In the genomic region with DNA sequence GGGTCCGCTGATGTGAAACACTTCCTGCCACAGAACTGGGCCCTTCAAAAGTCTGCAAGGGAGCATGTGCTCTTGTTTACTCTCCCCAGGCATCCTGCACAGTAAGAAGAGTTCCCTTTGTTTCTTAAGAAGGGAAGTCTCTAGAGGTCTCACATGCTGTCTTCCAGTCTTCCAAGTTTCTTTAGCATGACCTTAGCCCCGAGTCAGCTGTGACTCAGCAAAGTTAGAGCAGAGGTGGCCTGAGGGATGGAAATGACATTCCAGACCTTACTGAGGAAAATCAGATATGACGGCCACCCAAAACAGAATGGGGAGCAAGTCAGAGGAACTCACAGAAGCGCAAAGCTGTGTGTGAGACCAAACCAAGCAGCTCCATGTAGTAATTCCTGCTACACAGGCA, we compare ENCODE assay signal across 9 mouse cellular contexts. TPM values are rescaled to one million over a fixed set of nuclear protein-coding genes. Genes with fewer than 3 reads are reported as not detected.
A peak's percentile ranks its signal among the peaks of the same experiment; 100 is the strongest.
DNase-seq lines count a peak whose midpoint lies in the region; ATAC-seq and TF ChIP-seq lines count a peak whose summit lies in the region.
"Had no signal": no experiment of that assay in that cellular context is flagged by ENCODE, and none has a peak within 500 bp of the region (broad histone marks: within the 10 kb centered on the region; RNA-seq: fewer than 3 reads in every experiment).

No protein-coding gene starts in this region.

- no peak for TF ChIP-seq CTCF in kidney, postnatal 0 days (IDR thresholded peaks at IDR 0.05; ENCODE audit: low read depth)

- no peak for ATAC-seq in embryonic facial prominence, embryonic 15.5 days (ENCODE audit: insufficient number of reproducible peaks, low FRiP score, low TSS enrichment, low read depth)
- ATAC-seq in kidney, postnatal 0 days (replicated peaks; ENCODE audit: low FRiP score, low read depth) = no peak
- ATAC-seq in hindbrain, embryonic 13.5 days (ENCODE audit: low FRiP score) = no peak
- no peak for ATAC-seq in midbrain, embryonic 16.5 days

- no peak overlapping the region for H3K4me3 ChIP-seq in ES-E14 (ENCODE audit: insufficient read depth in 1 of 2, low read depth in 1 of 2, low read length in 2 of 2, poor library complexity in 1 of 2, severe bottlenecking in 1 of 2)
- H3K4me3 ChIP-seq in embryonic facial prominence, embryonic 15.5 days (replicated peaks) = no peak overlapping the region
- no peak overlapping the region for H3K4me3 ChIP-seq in kidney, postnatal 0 days (replicated peaks; ENCODE audit: low read depth, low read length)
- no peak overlapping the region for H3K4me3 ChIP-seq in hindbrain, embryonic 13.5 days
- H3K4me3 ChIP-seq in midbrain, embryonic 16.5 days (ENCODE audit: low read depth, low read length) = no peak overlapping the region

- in situ Hi-C loops in ES-E14 (cut with MboI; ENCODE audit: low sequenced_read_pairs in 2 of 2, unreplicated experiment in 2 of 2) = no loop called here

- no peaks in the 10 kb centered on the region for H3K9me3 ChIP-seq in ES-E14 (ENCODE audit: control insufficient read depth, insufficient read depth, low read depth, low read length)
- H3K9me3 ChIP-seq in embryonic facial prominence, embryonic 15.5 days (replicated peaks) = no peaks in the 10 kb centered on the region
- H3K9me3 ChIP-seq in kidney, postnatal 0 days (replicated peaks; ENCODE audit: low read length) = no peaks in the 10 kb centered on the region
- no peaks in the 10 kb centered on the region for H3K9me3 ChIP-seq in hindbrain, embryonic 13.5 days
- H3K9me3 ChIP-seq in midbrain, embryonic 16.5 days (replicated peaks; ENCODE audit: control insufficient read depth, low read length, poor library complexity, severe bottlenecking) = no peaks in the 10 kb centered on the region

- no peak overlapping the region for H3K9ac ChIP-seq in ES-E14 (ENCODE audit: insufficient read depth, low read depth, low read length, poor library complexity, severe bottlenecking)
- H3K9ac ChIP-seq in embryonic facial prominence, embryonic 15.5 days = no peak overlapping the region
- no peak overlapping the region for H3K9ac ChIP-seq in kidney, postnatal 0 days (ENCODE audit: low read depth, low read length)
- no peak overlapping the region for H3K9ac ChIP-seq in hindbrain, embryonic 13.5 days
- H3K9ac ChIP-seq in midbrain, embryonic 16.5 days (ENCODE audit: low read depth, low read length) = no peak overlapping the region

- H3K27me3 ChIP-seq in embryonic facial prominence, embryonic 15.5 days = no peaks in the 10 kb centered on the region
- H3K27me3 ChIP-seq in kidney, postnatal 0 days (ENCODE audit: insufficient read depth, low read length) = no peaks in the 10 kb centered on the region
- no peaks in the 10 kb centered on the region for H3K27me3 ChIP-seq in hindbrain, embryonic 13.5 days
- H3K27me3 ChIP-seq in midbrain, embryonic 16.5 days (ENCODE audit: control insufficient read depth, insufficient read depth, low read depth, low read length) = no peaks in the 10 kb centered on the region

- H3K4me2 ChIP-seq in embryonic facial prominence, embryonic 15.5 days (replicated peaks) = no peak overlapping the region
- no peak overlapping the region for H3K4me2 ChIP-seq in kidney, postnatal 0 days (ENCODE audit: low read length)
- no peak overlapping the region for H3K4me2 ChIP-seq in hindbrain, embryonic 13.5 days
- H3K4me2 ChIP-seq in midbrain, embryonic 16.5 days (ENCODE audit: low read length) = no peak overlapping the region

- H3K4me1 ChIP-seq in ES-E14 (ENCODE audit: control insufficient read depth in 2 of 2, insufficient read depth in 2 of 2, low read length in 2 of 2, poor library complexity in 1 of 2) = peaks cover 0 to 11% of the 10 kb centered on the region in 2 experiments; a peak in 1 of 4 replicates
- H3K4me1 ChIP-seq in embryonic facial prominence, embryonic 15.5 days = peaks cover 27% of the 10 kb centered on the region
- H3K4me1 ChIP-seq in kidney, postnatal 0 days (replicated peaks; ENCODE audit: insufficient read depth, low read length) = peaks cover 10% of the 10 kb centered on the region
- peaks cover 41% of the 10 kb centered on the region for H3K4me1 ChIP-seq in hindbrain, embryonic 13.5 days (replicated peaks)
- H3K4me1 ChIP-seq in midbrain, embryonic 16.5 days (ENCODE audit: control insufficient read depth, insufficient read depth, low read length) = peaks cover 6% of the 10 kb centered on the region; the same call in 1 of the 2 replicates

- H3K27ac ChIP-seq in ES-E14 (ENCODE audit: insufficient read depth, low read depth, low read length, poor library complexity, severe bottlenecking) = no peak overlapping the region; the same call in 1 of the 2 replicates
- H3K27ac ChIP-seq in embryonic facial prominence, embryonic 15.5 days (replicated peaks) = peak overlapping the region; percentile 75
- peak overlapping the region; percentile 47; the same call in 1 of the 2 replicates for H3K27ac ChIP-seq in kidney, postnatal 0 days
- no peak overlapping the region for H3K27ac ChIP-seq in hindbrain, embryonic 13.5 days
- H3K27ac ChIP-seq in midbrain, embryonic 16.5 days (ENCODE audit: low read length) = no peak overlapping the region

- peak; percentile 29 for DNase-seq in gastrocnemius, postnatal 25 days
- no peak for DNase-seq in gastrocnemius, postnatal 10 days
- DNase-seq in ES-E14 (ENCODE audit: low read depth, low spot score) = no peak
- no peak for DNase-seq in kidney, postnatal 0 days (ENCODE audit: low spot score)
- no peak for DNase-seq in cerebellum, postnatal 4 days (ENCODE audit: low spot score in 2 of 2)
- DNase-seq: liver had no signal

- 33% methylated on average over 4 of the region's 4 CpGs for WGBS in embryonic facial prominence, embryonic 15.5 days
- 57% methylated on average over 4 of the region's 4 CpGs for WGBS in kidney, postnatal 0 days
- 76% methylated on average over 4 of the region's 4 CpGs for WGBS in hindbrain, embryonic 13.5 days
- WGBS in midbrain, embryonic 16.5 days = 74% methylated on average over 4 of the region's 4 CpGs

- H3K36me3 ChIP-seq in ES-E14 (ENCODE audit: control insufficient read depth, insufficient read depth, low read length, poor library complexity, severe bottlenecking) = peaks cover 21% of the 10 kb centered on the region; the same call in 1 of the 2 replicates
- no peaks in the 10 kb centered on the region; the same call in 1 of the 2 replicates for H3K36me3 ChIP-seq in embryonic facial prominence, embryonic 15.5 days
- 0 out of 2 replicates have a peak, but pooled peaks cover 3% of the 10 kb centered on the region for H3K36me3 ChIP-seq in kidney, postnatal 0 days (ENCODE audit: insufficient read depth, low read length)
- H3K36me3 ChIP-seq in hindbrain, embryonic 13.5 days = peaks cover 6% of the 10 kb centered on the region
- no peaks in the 10 kb centered on the region for H3K36me3 ChIP-seq in midbrain, embryonic 16.5 days (ENCODE audit: control insufficient read depth, insufficient read depth, low read length)

TF ChIP-seq in ES-E14, 5 proteins besides CTCF, POLR2A, EP300 and RAD21:
- TF ChIP-seq HCFC1 (IDR thresholded peaks at IDR 0.05; ENCODE audit: borderline replicate concordance, insufficient read depth, low read length) (no peak), MAFK (IDR thresholded peaks at IDR 0.05; ENCODE audit: insufficient read depth, low read depth, low read length) (peak; percentile 55)

RNA-seq across cellular contexts. Expression of gene Spen, which starts 37.8 kb away (rescaled TPM):
- 10 to 100 TPM; 18.6 to 19.9 TPM for total RNA-seq in gastrocnemius, postnatal 25 days (2021)
- total RNA-seq in gastrocnemius, postnatal 10 days (2021) = 10 to 100 TPM; 23.4 to 30.9 TPM
- total RNA-seq in ES-E14 (2012; rRNA removed) = 51.5 and 58.6 TPM in 2 replicates
- 10.8 and 10.9 TPM in 2 replicates for polyA plus RNA-seq in embryonic facial prominence, embryonic 15.5 days (2015; fragmentation: Nextera tagmentation; extraction: Ambion mirVana)
- 6.2 and 6.6 TPM in 2 replicates for polyA plus RNA-seq in kidney, postnatal 0 days (2015; fragmentation: Nextera tagmentation; extraction: Ambion mirVana)
- 19.2 and 19.7 TPM in 2 replicates for polyA plus RNA-seq in hindbrain, embryonic 13.5 days (2015; fragmentation: Nextera tagmentation; extraction: Ambion mirVana)
- polyA plus RNA-seq in midbrain, embryonic 16.5 days (2015; fragmentation: Nextera tagmentation; extraction: Ambion mirVana) = 13.6 and 19.2 TPM in 2 replicates

RNA-seq across cellular contexts. Expression of gene Zbtb17, which starts 56.2 kb away (rescaled TPM):
- 10 to 100 TPM; 24.7 to 25.5 TPM for total RNA-seq in gastrocnemius, postnatal 25 days (2021)
- total RNA-seq in gastrocnemius, postnatal 10 days (2021) = 10 to 100 TPM; 16.1 to 17.3 TPM
- total RNA-seq in ES-E14 (2012; rRNA removed) = 30.1 and 37.3 TPM in 2 replicates
- 34.0 and 35.1 TPM in 2 replicates for polyA plus RNA-seq in embryonic facial prominence, embryonic 15.5 days (2015; fragmentation: Nextera tagmentation; extraction: Ambion mirVana)
- 24.6 and 26.4 TPM in 2 replicates for polyA plus RNA-seq in kidney, postnatal 0 days (2015; fragmentation: Nextera tagmentation; extraction: Ambion mirVana)
- 50.0 and 50.3 TPM in 2 replicates for polyA plus RNA-seq in hindbrain, embryonic 13.5 days (2015; fragmentation: Nextera tagmentation; extraction: Ambion mirVana)
- polyA plus RNA-seq in midbrain, embryonic 16.5 days (2015; fragmentation: Nextera tagmentation; extraction: Ambion mirVana) = 42.7 and 48.2 TPM in 2 replicates

Comparison
In these comparisons a context has a peak if more than half of its experiments do, and no peak if none do; other contexts are left out.
1. H3K27ac ChIP-seq: peak in embryonic facial prominence, embryonic 15.5 days (single experiment) and kidney, postnatal 0 days (single experiment); none in ES-E14 (single experiment), hindbrain, embryonic 13.5 days (single experiment) and midbrain, embryonic 16.5 days (single experiment).